Comparison of ENCODE assay signal across 12 mouse cellular contexts in the genomic region with DNA sequence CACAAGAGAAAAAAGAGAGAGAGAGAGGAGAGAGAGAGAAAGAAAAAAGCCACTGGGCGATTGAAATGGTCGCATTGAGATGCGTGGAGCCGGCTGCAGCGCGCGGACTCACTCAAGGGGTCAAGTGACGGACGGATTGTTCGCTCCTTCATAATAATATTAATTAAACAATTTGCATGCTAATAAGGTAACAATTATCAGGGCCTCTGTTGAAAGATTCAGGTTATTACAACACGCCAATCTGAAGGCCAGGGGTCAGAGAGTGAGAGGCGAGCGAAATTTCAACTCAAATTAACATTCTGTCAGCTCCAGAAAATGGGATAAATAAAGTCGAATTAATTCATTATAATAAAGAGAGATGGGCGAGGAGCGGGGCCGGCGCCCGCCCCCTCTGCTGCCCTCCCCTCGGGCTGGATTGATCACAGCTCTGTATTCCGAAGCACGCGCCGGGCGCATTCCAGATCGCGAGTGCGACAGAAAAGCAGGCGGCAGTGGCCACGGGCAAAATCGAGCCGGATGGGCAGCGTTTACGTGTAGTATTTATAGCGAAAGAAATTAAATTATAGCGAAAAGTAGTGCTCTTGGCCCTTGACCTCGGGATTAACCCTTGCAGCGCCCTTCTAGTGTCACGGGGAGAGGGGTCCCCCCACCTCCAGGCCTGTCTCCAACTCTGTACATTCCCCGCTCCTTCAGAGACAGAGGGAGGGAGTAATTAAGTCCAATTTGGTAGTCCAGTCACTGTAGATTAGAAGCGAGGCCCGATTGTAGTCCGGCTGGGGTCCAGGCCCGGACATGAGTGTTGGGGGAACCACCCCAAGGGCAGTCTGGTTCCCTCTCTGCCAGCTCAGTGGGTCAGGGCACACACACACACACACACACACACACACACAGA. TPM values are rescaled to one million over a fixed set of nuclear protein-coding genes. Genes with fewer than 3 reads are reported as not detected.
DNase-seq lines count a peak whose midpoint lies in the region; ATAC-seq and TF ChIP-seq lines count a peak whose summit lies in the region.
"Had no signal": no experiment of that assay in that cellular context is flagged by ENCODE, and none has a peak within 500 bp of the region (broad histone marks: within the 10 kb centered on the region; RNA-seq: fewer than 3 reads in every experiment).

No protein-coding gene starts in this region.

- H3K4me2 ChIP-seq in intestine, postnatal 0 days (replicated peaks; ENCODE audit: low read depth) = no peak overlapping the region
- H3K4me2 ChIP-seq in intestine, embryonic 16.5 days (ENCODE audit: low read depth, low read length) = no peak overlapping the region
- peak overlapping the region; percentile 31 for H3K4me2 ChIP-seq in forebrain, embryonic 11.5 days (ENCODE audit: low read depth, low read length, severe bottlenecking)
- peak overlapping the region; percentile 49 for H3K4me2 ChIP-seq in midbrain, embryonic 13.5 days (replicated peaks)

- WGBS in intestine, postnatal 0 days = 3% methylated on average over 44 of the region's 44 CpGs
- WGBS in intestine, embryonic 16.5 days = 2% methylated on average over 44 of the region's 44 CpGs
- WGBS in forebrain, embryonic 11.5 days = under 1% methylated on average over 44 of the region's 44 CpGs
- WGBS in midbrain, embryonic 13.5 days = under 1% methylated on average over 44 of the region's 44 CpGs

- DNase-seq in cerebellum, adult 18-20 months = peak; percentile 59 to 74
- DNase-seq in forebrain, embryonic 11.5 days (ENCODE audit: low spot score) = peak; percentile 75
- DNase-seq in frontal cortex, postnatal 14 days (ENCODE audit: low spot score in 2 of 2) = no peak
- DNase-seq in urinary bladder, postnatal 14 days (ENCODE audit: low spot score) = no peak
- DNase-seq in layer of hippocampus, adult 9-10 months (ENCODE audit: low spot score) = no peak
- DNase-seq: adrenal gland, adult 8-10 months had no signal

- H3K36me3 ChIP-seq in intestine, postnatal 0 days (ENCODE audit: control insufficient read depth, insufficient read depth) = no peaks in the 10 kb centered on the region
- no peaks in the 10 kb centered on the region for H3K36me3 ChIP-seq in intestine, embryonic 16.5 days (ENCODE audit: control insufficient read depth, insufficient read depth, low read length)
- H3K36me3 ChIP-seq in forebrain, embryonic 11.5 days (ENCODE audit: control insufficient read depth, insufficient read depth, low read length) = no peaks in the 10 kb centered on the region
- no peaks in the 10 kb centered on the region for H3K36me3 ChIP-seq in midbrain, embryonic 13.5 days

- no peaks in the 10 kb centered on the region for H3K9me3 ChIP-seq in intestine, postnatal 0 days (ENCODE audit: control insufficient read depth)
- H3K9me3 ChIP-seq in intestine, embryonic 16.5 days (ENCODE audit: control insufficient read depth, low read length) = no peaks in the 10 kb centered on the region
- no peaks in the 10 kb centered on the region for H3K9me3 ChIP-seq in forebrain, embryonic 11.5 days (ENCODE audit: control insufficient read depth, low read length)
- H3K9me3 ChIP-seq in midbrain, embryonic 13.5 days = no peaks in the 10 kb centered on the region

- ATAC-seq in intestine, postnatal 0 days = no peak
- ATAC-seq in intestine, embryonic 16.5 days = no peak
- ATAC-seq in forebrain, embryonic 11.5 days (replicated peaks; ENCODE audit: low FRiP score) = no peak
- ATAC-seq in midbrain, embryonic 13.5 days = no peak

- no peaks in the 10 kb centered on the region for H3K4me1 ChIP-seq in intestine, postnatal 0 days (replicated peaks; ENCODE audit: control insufficient read depth, insufficient read depth, low read length)
- H3K4me1 ChIP-seq in intestine, embryonic 16.5 days (ENCODE audit: control insufficient read depth, insufficient read depth, low read length) = peaks cover 9% of the 10 kb centered on the region
- peaks cover 24% of the 10 kb centered on the region for H3K4me1 ChIP-seq in forebrain, embryonic 11.5 days (replicated peaks; ENCODE audit: control insufficient read depth, insufficient read depth, low read length)
- peaks cover 62% of the 10 kb centered on the region for H3K4me1 ChIP-seq in midbrain, embryonic 13.5 days (replicated peaks)

- TF ChIP-seq CTCF in intestine, postnatal 0 days (IDR thresholded peaks at IDR 0.05; ENCODE audit: low read depth) = no peak

- H3K9ac ChIP-seq in intestine, postnatal 0 days (ENCODE audit: low read depth, low read length) = no peak overlapping the region
- no peak overlapping the region for H3K9ac ChIP-seq in intestine, embryonic 16.5 days (ENCODE audit: low read depth, low read length)
- H3K9ac ChIP-seq in forebrain, embryonic 11.5 days (ENCODE audit: low read length) = no peak overlapping the region
- peak overlapping the region; percentile 32; the same call in 1 of the 2 replicates for H3K9ac ChIP-seq in midbrain, embryonic 13.5 days (replicated peaks)

- H3K4me3 ChIP-seq in intestine, postnatal 0 days (ENCODE audit: low read depth, low read length) = 0 out of 2 replicates have a peak overlapping the region, but pooled peaks have one; percentile 4
- H3K4me3 ChIP-seq in intestine, embryonic 16.5 days (ENCODE audit: low read length) = no peak overlapping the region
- H3K4me3 ChIP-seq in forebrain, embryonic 11.5 days (ENCODE audit: low read depth, low read length) = peak overlapping the region; percentile 10
- peak overlapping the region; percentile 27 for H3K4me3 ChIP-seq in midbrain, embryonic 13.5 days (replicated peaks)
- H3K4me3 ChIP-seq: erythroblast, embryonic 14.5 days had no signal

- H3K27ac ChIP-seq in intestine, postnatal 0 days (ENCODE audit: low read depth, low read length) = no peak overlapping the region
- no peak overlapping the region for H3K27ac ChIP-seq in intestine, embryonic 16.5 days (ENCODE audit: low read length)
- peak overlapping the region; percentile 50 for H3K27ac ChIP-seq in forebrain, embryonic 11.5 days (ENCODE audit: low read depth, low read length)
- H3K27ac ChIP-seq in midbrain, embryonic 13.5 days = peak overlapping the region; percentile 95
- H3K27ac ChIP-seq: macrophage had no signal

- H3K27me3 ChIP-seq in intestine, postnatal 0 days (replicated peaks; ENCODE audit: control insufficient read depth, insufficient read depth, low read length) = peaks cover 100% of the 10 kb centered on the region
- peaks cover 87% of the 10 kb centered on the region for H3K27me3 ChIP-seq in intestine, embryonic 16.5 days (replicated peaks; ENCODE audit: control insufficient read depth, insufficient read depth, low read length)
- peaks cover 87% of the 10 kb centered on the region for H3K27me3 ChIP-seq in forebrain, embryonic 11.5 days (ENCODE audit: control insufficient read depth, insufficient read depth, low read length)
- peaks cover 86% of the 10 kb centered on the region for H3K27me3 ChIP-seq in midbrain, embryonic 13.5 days

RNA-seq across cellular contexts. Expression of gene Uncx, which starts 1.9 kb away (rescaled TPM):
- not detected in 2 replicates for polyA plus RNA-seq in intestine, postnatal 0 days (2015; fragmentation: Nextera tagmentation; extraction: Ambion mirVana)
- polyA plus RNA-seq in intestine, embryonic 16.5 days (2015; fragmentation: Nextera tagmentation; extraction: Ambion mirVana) = not detected in 2 replicates
- polyA plus RNA-seq in forebrain, embryonic 11.5 days (2014; fragmentation: Nextera tagmentation; extraction: Ambion mirVana) = 27.3 and 28.2 TPM in 2 replicates
- polyA plus RNA-seq in midbrain, embryonic 13.5 days (2015; fragmentation: Nextera tagmentation; extraction: Ambion mirVana) = 48.5 and 58.7 TPM in 2 replicates
- polyA plus RNA-seq: erythroblast, embryonic 14.5 days; heart, embryonic 16.5 days; macrophage had no signal

RNA-seq across cellular contexts. Expression of gene Zfand2a, which starts 57.0 kb away (rescaled TPM):
- polyA plus RNA-seq in intestine, postnatal 0 days (2015; fragmentation: Nextera tagmentation; extraction: Ambion mirVana) = 6.1 and 6.7 TPM in 2 replicates
- polyA plus RNA-seq in intestine, embryonic 16.5 days (2015; fragmentation: Nextera tagmentation; extraction: Ambion mirVana) = 7.1 and 7.2 TPM in 2 replicates
- 6.4 and 7.9 TPM in 2 replicates for polyA plus RNA-seq in forebrain, embryonic 11.5 days (2014; fragmentation: Nextera tagmentation; extraction: Ambion mirVana)
- polyA plus RNA-seq in midbrain, embryonic 13.5 days (2015; fragmentation: Nextera tagmentation; extraction: Ambion mirVana) = 12.7 and 13.9 TPM in 2 replicates

Comparison
In these comparisons a context has a peak if more than half of its experiments do, and no peak if none do; other contexts are left out.
1. H3K27ac ChIP-seq: peak in forebrain, embryonic 11.5 days (single experiment) and midbrain, embryonic 13.5 days (single experiment); none in intestine, postnatal 0 days (single experiment) and intestine, embryonic 16.5 days (single experiment).
2. H3K4me2 ChIP-seq: peak in forebrain, embryonic 11.5 days (single experiment) and midbrain, embryonic 13.5 days (single experiment); none in intestine, postnatal 0 days (single experiment) and intestine, embryonic 16.5 days (single experiment).
3. DNase-seq: peak in cerebellum, adult 18-20 months (2 of 2) and forebrain, embryonic 11.5 days (single experiment); none in frontal cortex, postnatal 14 days (0 of 2), urinary bladder, postnatal 14 days (single experiment) and layer of hippocampus, adult 9-10 months (single experiment).
4. RNA of gene Uncx, which starts 1.9 kb away (polyA plus RNA-seq): 48.5 to 58.7 TPM in midbrain, embryonic 13.5 days and 27.3 to 28.2 TPM in forebrain, embryonic 11.5 days; not detected in intestine, postnatal 0 days and not detected in intestine, embryonic 16.5 days; every median in the first group is over 10 times any median in the second.